Mouse (Mus musculus) liver, adult (tissue): ENCODE results near the gene Prkar1a.

ENCODE experiments used
- GATA4 ChIP-seq: IDR thresholded peaks from 2 replicates; pipeline ENCODE4 v1.6.1; 2014; ENCODE audit warnings: mild to moderate bottlenecking, low read length; ENCODE audit not compliant: insufficient replicate concordance

The Prkar1a gene

GRCm38 (mm10) chr11:109680934-109681333 lies 31.7 kb downstream of the Prkar1a start:
- TF ChIP-seq GATA4 = no peak

GRCm38 (mm10) chr11:109681556-109681955 lies 32.4 kb downstream of the Prkar1a start:
- TF ChIP-seq GATA4 = no peak

GRCm38 (mm10) chr11:109682221-109682620 lies 33.0 kb downstream of the Prkar1a start:
- no peak for TF ChIP-seq GATA4

- TF ChIP-seq GATA4 = no peak
These were observed 40.3 kb downstream of the Prkar1a start for GRCm38 (mm10) chr11:109689539-109689938.

GRCm38 (mm10) chr11:109692737-109693136 lies 43.5 kb downstream of the Prkar1a start:
- TF ChIP-seq GATA4 = no peak

- TF ChIP-seq GATA4 = no peak
These were observed 47.3 kb downstream of the Prkar1a start for GRCm38 (mm10) chr11:109696519-109696918.

GRCm38 (mm10) chr11:109697089-109697643 lies 48.0 kb downstream of the Prkar1a start:
- no peak for TF ChIP-seq GATA4

GRCm38 (mm10) chr11:109698740-109699139 lies 49.5 kb downstream of the Prkar1a start:
- no peak for TF ChIP-seq GATA4

GRCm38 (mm10) chr11:109699784-109700183 lies 50.6 kb downstream of the Prkar1a start:
- no peak for TF ChIP-seq GATA4

GRCm38 (mm10) chr11:109700761-109701160 lies 51.6 kb downstream of the Prkar1a start:
- TF ChIP-seq GATA4 = no peak

GRCm38 (mm10) chr11:109702031-109702815 lies 53.0 kb downstream of the Prkar1a start:
- no peak; the same call in 1 of the 2 replicates for TF ChIP-seq GATA4

GRCm38 (mm10) chr11:109703845-109704244 lies 54.6 kb downstream of the Prkar1a start:
- TF ChIP-seq GATA4 = no peak

GRCm38 (mm10) chr11:109704311-109705205 lies 55.4 kb downstream of the Prkar1a start:
- TF ChIP-seq GATA4 = no peak

GRCm38 (mm10) chr11:109705336-109706054 lies 56.3 kb downstream of the Prkar1a start:
- no peak for TF ChIP-seq GATA4

GRCm38 (mm10) chr11:109706055-109706412 lies 56.8 kb downstream of the Prkar1a start:
- peak; percentile 99 for TF ChIP-seq GATA4
